Mouse (Mus musculus) MEL (cell line): ENCODE measurements around the gene Atg2a. TPM values are rescaled to one million over a fixed set of nuclear protein-coding genes. Genes with fewer than 3 reads are reported as not detected.

ENCODE experiments used
- DNase-seq: peaks from one replicate; pipeline ENCODE4 v3.0.0; 2011; ENCODE audit warnings: low read depth, low spot score
- H3K27ac ChIP-seq: 2 replicates; pipeline ENCODE4 v1.5.1; 2012; ENCODE audit warnings: low read depth, mild to moderate bottlenecking, control low read depth, low read length, moderate library complexity; ENCODE audit not compliant: control insufficient read depth
- H3K27me3 ChIP-seq, 2 experiments: fragments of 150-350 bp in 1 of 2; sonication (generic) in 1 of 2; 2 replicates each; pipeline ENCODE4 v1.6.1; 2012; ENCODE audit warnings: low read length in 2 of 2, mild to moderate bottlenecking in 2 of 2, improper control_type of control experiment in 1 of 2, moderate library complexity in 1 of 2; ENCODE audit not compliant: insufficient read depth in 2 of 2, control insufficient read depth in 1 of 2
- H3K36me3 ChIP-seq, 2 experiments: 2 replicates each; pipeline ENCODE4 v1.6.1; 2012 to 2014; ENCODE audit warnings: low read length in 2 of 2, improper control_type of control experiment in 1 of 2, inconsistent platforms in 1 of 2, mild to moderate bottlenecking in 1 of 2; ENCODE audit not compliant: insufficient read depth in 2 of 2, control insufficient read depth in 1 of 2
- H3K4me1 ChIP-seq, 2 experiments: fragments of 150-350 bp in 1 of 2; sonication (generic) in 1 of 2; 2 replicates each; pipeline ENCODE4 v1.6.1; 2012; ENCODE audit warnings: low read length in 2 of 2, improper control_type of control experiment in 1 of 2, mild to moderate bottlenecking in 1 of 2; ENCODE audit not compliant: insufficient read depth in 2 of 2, control insufficient read depth in 1 of 2
- H3K4me3 ChIP-seq, 2 experiments: fragments of 150-350 bp in 1 of 2; sonication (generic) in 1 of 2; 2 replicates each; pipeline ENCODE4 v1.5.1; 2012; ENCODE audit warnings: low read depth in 2 of 2, low read length in 2 of 2, mild to moderate bottlenecking in 2 of 2, moderate library complexity in 2 of 2, control low read depth in 1 of 2, improper control_type of control experiment in 1 of 2; ENCODE audit not compliant: control insufficient read depth in 1 of 2, insufficient read depth in 1 of 2
- H3K79me2 ChIP-seq: 2 replicates; pipeline ENCODE4 v1.6.1; 2012; ENCODE audit warnings: mild to moderate bottlenecking, low read length, moderate library complexity; ENCODE audit not compliant: control insufficient read depth, poor library complexity, insufficient read depth
- H3K9ac ChIP-seq: 2 replicates; pipeline ENCODE4 v1.6.1; 2012; ENCODE audit warnings: low read depth, mild to moderate bottlenecking, control low read depth, low read length, moderate library complexity; ENCODE audit not compliant: control insufficient read depth, poor library complexity, severe bottlenecking
- H3K9me3 ChIP-seq: fragments of 150-350 bp; sonication (generic); replicated peaks from 2 replicates; pipeline ENCODE4 v1.6.1; 2012; ENCODE audit warnings: mild to moderate bottlenecking, low read length, improper control_type of control experiment, moderate library complexity; ENCODE audit not compliant: insufficient read depth
- BHLHE40 ChIP-seq: IDR thresholded peaks from 2 replicates; pipeline ENCODE4 v1.6.1; 2012; ENCODE audit warnings: low read depth, mild to moderate bottlenecking, inconsistent platforms, low read length, improper control_type of control experiment, borderline replicate concordance
- CHD1 ChIP-seq: IDR thresholded peaks from 2 replicates; pipeline ENCODE4 v1.6.1; 2012; ENCODE audit warnings: low read depth, mild to moderate bottlenecking, inconsistent platforms, low read length, improper control_type of control experiment
- CHD2 ChIP-seq: IDR thresholded peaks from 2 replicates; pipeline ENCODE4 v1.6.1; 2011; ENCODE audit warnings: low read length, improper control_type of control experiment
- CTCF ChIP-seq, 3 experiments: IDR thresholded peaks in 2 of 3; conservative IDR thresholded peaks in 1 of 3; 2 replicates each; pipeline ENCODE4 v1.5.1; 2011 to 2012; ENCODE audit warnings: low read length in 3 of 3, low read depth in 2 of 3, mild to moderate bottlenecking in 2 of 3, improper control_type of control experiment in 1 of 3, inconsistent platforms in 1 of 3, mixed read lengths in 1 of 3, moderate library complexity in 1 of 3; ENCODE audit not compliant: control insufficient read depth in 1 of 3, insufficient read depth in 1 of 3, poor library complexity in 1 of 3, severe bottlenecking in 1 of 3
- E2F4 ChIP-seq: IDR thresholded peaks from 2 replicates; pipeline ENCODE4 v1.6.1; 2011; ENCODE audit warnings: low read depth, low read length, improper control_type of control experiment, borderline replicate concordance
- ELF1 ChIP-seq: IDR thresholded peaks from 2 replicates; pipeline ENCODE4 v1.6.1; 2014; ENCODE audit warnings: low read depth, mild to moderate bottlenecking, inconsistent platforms, low read length, improper control_type of control experiment, moderate library complexity
- EP300 ChIP-seq, 2 experiments: IDR thresholded peaks; 2 replicates each; pipeline ENCODE4 v1.6.1; 2011; ENCODE audit warnings: improper control_type of control experiment in 2 of 2, low read length in 2 of 2, low read depth in 1 of 2, mild to moderate bottlenecking in 1 of 2
- GABPA ChIP-seq: IDR thresholded peaks from 2 replicates; pipeline ENCODE4 v1.6.1; 2012; ENCODE audit warnings: low read depth, mild to moderate bottlenecking, inconsistent platforms, low read length, improper control_type of control experiment, moderate library complexity
- KAT2A ChIP-seq: conservative IDR thresholded peaks from 2 replicates; pipeline ENCODE4 v1.6.1; 2012; ENCODE audit warnings: low read depth, low read length, improper control_type of control experiment, inconsistent platforms
- MAFK ChIP-seq: IDR thresholded peaks from 2 replicates; pipeline ENCODE4 v1.6.1; 2011; ENCODE audit warnings: low read depth, mild to moderate bottlenecking, low read length, improper control_type of control experiment, borderline replicate concordance
- MAX ChIP-seq: IDR thresholded peaks from 2 replicates; pipeline ENCODE4 v1.6.1; 2011; ENCODE audit warnings: low read length, improper control_type of control experiment
- MAZ ChIP-seq: IDR thresholded peaks from 2 replicates; pipeline ENCODE4 v1.6.1; 2012; ENCODE audit warnings: low read depth, mild to moderate bottlenecking, inconsistent platforms, low read length, improper control_type of control experiment
- MXI1 ChIP-seq: IDR thresholded peaks from 2 replicates; pipeline ENCODE4 v1.6.1; 2011; ENCODE audit warnings: mild to moderate bottlenecking, low read depth, low read length, improper control_type of control experiment
- NELFE ChIP-seq: IDR thresholded peaks from 2 replicates; pipeline ENCODE4 v1.6.1; 2011; ENCODE audit warnings: low read depth, low read length, improper control_type of control experiment
- NRF1 ChIP-seq: IDR thresholded peaks from 2 replicates; pipeline ENCODE4 v1.6.1; 2014; ENCODE audit warnings: low read depth, mild to moderate bottlenecking, inconsistent platforms, low read length, improper control_type of control experiment, moderate library complexity; ENCODE audit not compliant: poor library complexity, insufficient read depth, severe bottlenecking
- POLR2A ChIP-seq, 2 experiments: IDR thresholded peaks; 2 replicates each; pipeline ENCODE4 v1.6.1; 2011 to 2012; ENCODE audit warnings: low read length in 2 of 2, mild to moderate bottlenecking in 2 of 2, control low read depth in 1 of 2, improper control_type of control experiment in 1 of 2, low read depth in 1 of 2, moderate library complexity in 1 of 2; ENCODE audit not compliant: control insufficient read depth in 1 of 2, insufficient read depth in 1 of 2, poor library complexity in 1 of 2
- RAD21 ChIP-seq: IDR thresholded peaks from 2 replicates; pipeline ENCODE4 v1.6.1; 2011; ENCODE audit warnings: mild to moderate bottlenecking, low read depth, low read length, improper control_type of control experiment
- SIN3A ChIP-seq: IDR thresholded peaks from 2 replicates; pipeline ENCODE4 v1.6.1; 2012; ENCODE audit warnings: low read length, improper control_type of control experiment, inconsistent platforms
- SMC3 ChIP-seq: IDR thresholded peaks from 2 replicates; pipeline ENCODE4 v1.6.1; 2011; ENCODE audit warnings: low read depth, low read length, improper control_type of control experiment
- TBP ChIP-seq: IDR thresholded peaks from 2 replicates; pipeline ENCODE4 v1.8.0; 2011; ENCODE audit warnings: low read depth, low read length, improper control_type of control experiment
- UBTF ChIP-seq: IDR thresholded peaks from 2 replicates; pipeline ENCODE4 v1.6.1; 2012; ENCODE audit warnings: low read depth, mild to moderate bottlenecking, inconsistent platforms, low read length, improper control_type of control experiment, moderate library complexity, borderline replicate concordance; ENCODE audit not compliant: insufficient read depth
- USF2 ChIP-seq, 2 experiments: IDR thresholded peaks; 2 replicates each; pipeline ENCODE4 v1.6.1; 2011 to 2012; ENCODE audit warnings: improper control_type of control experiment in 2 of 2, low read length in 2 of 2, borderline replicate concordance in 1 of 2, inconsistent platforms in 1 of 2, low read depth in 1 of 2, mild to moderate bottlenecking in 1 of 2; ENCODE audit not compliant: insufficient read depth in 1 of 2
- ZKSCAN1 ChIP-seq: IDR thresholded peaks from 2 replicates; pipeline ENCODE4 v1.6.1; 2012; ENCODE audit warnings: low read depth, mild to moderate bottlenecking, inconsistent platforms, low read length, improper control_type of control experiment, moderate library complexity
- ZMIZ1 ChIP-seq: IDR thresholded peaks from 2 replicates; pipeline ENCODE4 v1.6.1; 2012; ENCODE audit warnings: low read depth, mild to moderate bottlenecking, inconsistent platforms, low read length, improper control_type of control experiment, moderate library complexity
- ZNF384 ChIP-seq: IDR thresholded peaks from 2 replicates; pipeline ENCODE4 v1.6.1; 2012; ENCODE audit warnings: low read depth, mild to moderate bottlenecking, inconsistent platforms, low read length, improper control_type of control experiment
- polyA plus RNA-seq, 2 experiments: library from polyadenylated mRNA; stranded (reverse) in 1 of 2; unstranded in 1 of 2; fragments of >175 nt in 1 of 2; fragments of >200 nt in 1 of 2; gene quantifications; 2 replicates each; pipeline versions ENCODE4 v1.2.1 to v1.2.4; 2012; ENCODE audit warnings: low replicate concordance in 2 of 2, low read depth in 1 of 2; ENCODE audit not compliant: insufficient read length in 2 of 2, insufficient read depth in 1 of 2, missing spikeins in 1 of 2
- total RNA-seq: library from RNA; depleted of rRNA; stranded (reverse); fragments of 300-350 nt; gene quantifications from 2 replicates; pipeline ENCODE4 v1.2.3, GENCODE M21; 2012

The Atg2a gene
- total and polyA plus RNA-seq, 3 experiments, result 7.9 to 21.7 TPM; not detected in 1

GRCm38 (mm10) chr19:6262222-6262621 is 20.8 kb downstream of the Atg2a start (continued):
- TF ChIP-seq E2F4, result no peak
- TF ChIP-seq, all 39 proteins: peak for 8

- H3K4me3 ChIP-seq, result no peak overlapping the region
- peaks cover 0 to 2% of the 10 kb centered on the region in 2 experiments; a peak in 1 of 4 replicates for H3K36me3 ChIP-seq
- no peak for DNase-seq
Observed at GRCm38 (mm10) chr19:6262839-6263433, 21.5 kb downstream of the Atg2a start.

GRCm38 (mm10) chr19:6264200-6264599 is 22.7 kb downstream of the Atg2a start:
- Histone ChIP-seq H3K36me3 (peaks cover 0 to 2% of the 10 kb centered on the region in 2 experiments; a peak in 2 of 4 replicates), H3K4me3 (no peak overlapping the region), H3K27me3 (no peaks in the 10 kb centered on the region), H3K79me2 (no peaks in the 10 kb centered on the region), H3K27ac (no peak overlapping the region), H3K9ac (no peak overlapping the region), H3K4me1 (no peaks in the 10 kb centered on the region; a peak in 1 of 4 replicates), H3K9me3 (no peaks in the 10 kb centered on the region)
- TF ChIP-seq POLR2A (IDR thresholded peaks at IDR 0.05; ENCODE audit: control insufficient read depth in 1 of 2, insufficient read depth in 1 of 2, low read depth in 1 of 2, low read length in 2 of 2, poor library complexity in 1 of 2) (no peak), TBP (no peak), ZMIZ1 (no peak), CHD1 (no peak), ZNF384 (no peak), GABPA (no peak), SMC3 (no peak), CHD2 (no peak), ZKSCAN1 (no peak), ELF1 (no peak)
- no peak for DNase-seq

More at GRCm38 (mm10) chr19:6262839-6263433, 21.5 kb downstream of the Atg2a start:
- Histone ChIP-seq H3K4me1 (no peaks in the 10 kb centered on the region; a peak in 1 of 4 replicates), H3K9me3 (no peaks in the 10 kb centered on the region), H3K27me3 (no peaks in the 10 kb centered on the region), H3K79me2 (no peaks in the 10 kb centered on the region), H3K27ac (no peak overlapping the region), H3K9ac (no peak overlapping the region)
- TF ChIP-seq MAZ (no peak), ZKSCAN1 (no peak), MAFK (no peak), KAT2A (no peak), NRF1 (no peak), CTCF (IDR thresholded peaks at IDR 0.05 in 2 of 3, conservative IDR thresholded peaks at IDR 0.05 in 1 of 3; ENCODE audit: control insufficient read depth in 1 of 3, insufficient read depth in 1 of 3, low read depth in 2 of 3, low read length in 3 of 3, poor library complexity in 1 of 3, severe bottlenecking in 1 of 3) (no peak), CHD1 (no peak), POLR2A (IDR thresholded peaks at IDR 0.05; ENCODE audit: control insufficient read depth in 1 of 2, insufficient read depth in 1 of 2, low read depth in 1 of 2, low read length in 2 of 2, poor library complexity in 1 of 2) (no peak), MXI1 (no peak), UBTF (no peak), GABPA (no peak), MAX (no peak), USF2 (IDR thresholded peaks at IDR 0.05; ENCODE audit: borderline replicate concordance in 1 of 2, insufficient read depth in 1 of 2, low read depth in 1 of 2, low read length in 2 of 2) (no peak), EP300 (IDR thresholded peaks at IDR 0.05; ENCODE audit: low read depth in 1 of 2, low read length in 2 of 2) (no peak), SIN3A (no peak), RAD21 (no peak), NELFE (no peak), BHLHE40 (no peak)
